Mouse (Mus musculus) thymus, adult 2 months (tissue): ENCODE results near the gene Actn3. TPM values are rescaled to one million over a fixed set of nuclear protein-coding genes. Genes with fewer than 3 reads are reported as not detected.
A peak's percentile ranks its signal among the peaks of the same experiment; 100 is the strongest.

Experiments
- DNase-seq: peaks from one replicate; pipeline ENCODE4 v3.0.0; 2021
- H3K27ac ChIP-seq: fragments of 200-500 bp; 2 replicates; pipeline ENCODE4 v1.5.1; 2012; ENCODE audit warnings: low read length, control low read depth; ENCODE audit not compliant: control insufficient read depth, insufficient read depth
- H3K27me3 ChIP-seq: fragments of 200-500 bp; 2 replicates; pipeline ENCODE4 v1.6.1; 2012; ENCODE audit warnings: mild to moderate bottlenecking, low read length, moderate library complexity, mixed read lengths; ENCODE audit not compliant: control insufficient read depth, insufficient read depth
- H3K36me3 ChIP-seq: fragments of 200-500 bp; 2 replicates; pipeline ENCODE4 v1.6.1; 2012; ENCODE audit warnings: mild to moderate bottlenecking, low read length, moderate library complexity; ENCODE audit not compliant: control insufficient read depth, insufficient read depth
- H3K4me1 ChIP-seq: fragments of 200-500 bp; replicated peaks from 2 replicates; pipeline ENCODE4 v1.6.1; 2012; ENCODE audit warnings: low read length; ENCODE audit not compliant: control insufficient read depth, insufficient read depth
- H3K4me3 ChIP-seq: fragments of 200-500 bp; 2 replicates; pipeline ENCODE4 v1.5.1; 2012; ENCODE audit warnings: mild to moderate bottlenecking, low read length, control low read depth, moderate library complexity; ENCODE audit not compliant: control insufficient read depth, insufficient read depth
- CTCF ChIP-seq: fragments of 200-500 bp; IDR thresholded peaks from 2 replicates; pipeline ENCODE4 v1.5.1; 2012; ENCODE audit warnings: mild to moderate bottlenecking, control low read depth, low read length, moderate library complexity, borderline replicate concordance; ENCODE audit not compliant: control insufficient read depth, poor library complexity, insufficient read depth; ENCODE audit errors: extremely low read depth
- POLR2A ChIP-seq: fragments of 200-500 bp; IDR thresholded peaks from 2 replicates; pipeline ENCODE4 v1.6.1; 2012; ENCODE audit warnings: mild to moderate bottlenecking, low read length, control low read depth, moderate library complexity; ENCODE audit not compliant: control insufficient read depth, poor library complexity, insufficient read depth; ENCODE audit errors: extremely low read depth
- WGBS: fragments of 180-500 bp; shearing (Covaris S2); methylation state at CpG from one replicate; pipeline ENCODE4 v1.1.7; 2018; 5-methylcytosine and 5-hydroxymethylcytosine counted together
- polyA plus RNA-seq: library from polyadenylated mRNA; depleted of rRNA; stranded (reverse); fragments of >200 nt; gene quantifications from 2 replicates; pipeline ENCODE4 v1.2.3, GENCODE M21; 2012

The Actn3 gene
- polyA plus RNA-seq, 1 experiment, result 11.8 TPM

GRCm38 (mm10) chr19:4863048-4863447 is 14.7 kb downstream of the Actn3 start:
- whole genome bisulfite sequencing, result 78% methylated on average over 6 of the region's 6 CpGs
- no peak overlapping the region for H3K27ac ChIP-seq
- no peak overlapping the region for H3K4me3 ChIP-seq
- no peaks in the 10 kb centered on the region for H3K36me3 ChIP-seq
- no peak for TF ChIP-seq POLR2A
- no peak for TF ChIP-seq CTCF
- no peaks in the 10 kb centered on the region for H3K4me1 ChIP-seq
- no peak for DNase-seq
- H3K27me3 ChIP-seq, result no peaks in the 10 kb centered on the region; the same call in 1 of the 2 replicates

DNA sequence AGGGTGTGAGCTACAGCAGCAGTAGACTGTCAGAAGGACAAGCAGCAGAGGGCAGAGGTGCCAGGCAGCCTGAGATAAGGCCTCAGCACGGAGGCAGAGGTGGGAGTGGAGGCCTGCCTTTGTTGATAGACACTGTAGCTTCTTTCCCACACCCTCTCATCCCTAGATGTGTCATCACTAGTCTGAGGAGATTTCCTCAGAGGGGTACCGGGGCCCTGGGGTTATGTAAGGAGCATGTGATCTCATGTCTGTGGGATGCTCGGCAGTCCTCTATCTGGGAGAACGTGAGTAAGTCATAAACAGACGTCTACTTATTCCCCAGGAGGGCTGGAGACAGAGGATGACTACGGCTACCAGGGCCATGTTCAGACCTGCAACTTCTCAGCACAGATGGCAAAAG is 18.6 kb downstream of the Actn3 start:
- no peak overlapping the region for H3K4me3 ChIP-seq
- TF ChIP-seq POLR2A (no peak), CTCF (no peak)
- no peaks in the 10 kb centered on the region for H3K36me3 ChIP-seq
- peaks cover 4% of the 10 kb centered on the region; the same call in 1 of the 2 replicates for H3K27me3 ChIP-seq
- no peak overlapping the region for H3K27ac ChIP-seq
- WGBS, result 94% methylated on average over 6 of the region's 6 CpGs
- H3K4me1 ChIP-seq, result no peaks in the 10 kb centered on the region
- no peak for DNase-seq

- no peak overlapping the region; the same call in 1 of the 2 replicates for H3K27ac ChIP-seq
- H3K36me3 ChIP-seq, result no peaks in the 10 kb centered on the region
- DNase-seq, result no peak
- no peak for TF ChIP-seq POLR2A
- no peak for TF ChIP-seq CTCF
- 85% methylated on average over 4 of the region's 4 CpGs for WGBS
- H3K27me3 ChIP-seq, result peaks cover 6% of the 10 kb centered on the region; the same call in 1 of the 2 replicates
- H3K4me3 ChIP-seq, result no peak overlapping the region
- H3K4me1 ChIP-seq, result no peaks in the 10 kb centered on the region
Observed at GRCm38 (mm10) chr19:4855951-4856350, 21.8 kb downstream of the Actn3 start.

DNA sequence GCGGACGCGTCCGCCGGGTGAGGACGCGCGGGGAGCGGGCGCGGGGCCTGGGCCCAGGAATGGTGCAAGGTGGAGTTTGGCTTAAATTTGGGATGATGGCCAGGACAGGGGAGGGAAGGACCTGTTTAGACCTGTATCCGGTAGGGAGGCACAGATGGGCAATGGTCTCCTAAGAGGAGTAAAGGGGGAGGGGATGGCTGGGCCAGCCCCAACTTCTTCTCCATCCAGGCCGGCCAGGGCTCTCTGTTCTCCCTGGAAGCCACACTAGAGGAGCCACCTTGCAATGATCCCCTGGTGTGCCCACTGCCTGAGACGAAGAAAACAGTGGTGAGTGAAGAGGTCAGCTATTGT is 22.3 kb downstream of the Actn3 start:
- Histone ChIP-seq H3K27ac (no peak overlapping the region), H3K4me1 (no peaks in the 10 kb centered on the region), H3K36me3 (no peaks in the 10 kb centered on the region), H3K27me3 (peaks cover 6% of the 10 kb centered on the region; the same call in 1 of the 2 replicates), H3K4me3 (peak overlapping the region; percentile 12)
- TF ChIP-seq POLR2A, result no peak
- no peak for TF ChIP-seq CTCF
- DNase-seq, result no peak
- 22% methylated on average over 14 of the region's 14 CpGs for WGBS

GRCm38 (mm10) chr19:4854552-4855469 is 22.9 kb downstream of the Actn3 start, which contains the start of gene Ctsf:
Ctsf (plus strand) TSS chr19:4855130.
- Histone ChIP-seq H3K4me3 (peak within 1 kb of the TSS; percentile 12), H3K27ac (no peak within 1 kb of the TSS), H3K36me3 (no peaks in the 10 kb centered on the region), H3K27me3 (peaks cover 6% of the 10 kb centered on the region; the same call in 1 of the 2 replicates), H3K4me1 (no peaks in the 10 kb centered on the region)
- TF ChIP-seq POLR2A (no peak), CTCF (no peak)
- WGBS, result 7% methylated on average over 45 of the region's 45 CpGs
- DNase-seq, result no peak

GRCm38 (mm10) chr19:4850281-4850680 is 27.4 kb downstream of the Actn3 start:
- H3K4me1 ChIP-seq, result no peaks in the 10 kb centered on the region
- peaks cover 6% of the 10 kb centered on the region; the same call in 1 of the 2 replicates for H3K27me3 ChIP-seq
- H3K36me3 ChIP-seq, result no peaks in the 10 kb centered on the region
- no peak overlapping the region for H3K27ac ChIP-seq
- TF ChIP-seq POLR2A (no peak), CTCF (no peak)
- no peak overlapping the region for H3K4me3 ChIP-seq
- WGBS, result 76% methylated on average over 5 of the region's 5 CpGs
- DNase-seq, result no peak
